Mouse (Mus musculus) C2C12 (cell line): ENCODE results near the gene Bex4.

Experiments
- CEBPB ChIP-seq: IDR thresholded peaks from one replicate; pipeline ENCODE4 v1.6.1; 2011; ENCODE audit warnings: low read depth, mild to moderate bottlenecking, control low read depth, moderate library complexity
- CTCF ChIP-seq: IDR thresholded peaks from one replicate; pipeline ENCODE4 v1.5.1; 2011; ENCODE audit not compliant: control insufficient read depth, insufficient read depth, insufficient read length
- MAX ChIP-seq: IDR thresholded peaks from one replicate; pipeline ENCODE4 v1.6.1; 2011; ENCODE audit warnings: mild to moderate bottlenecking, control low read depth
- MYOD1 ChIP-seq: IDR thresholded peaks from one replicate; pipeline ENCODE4 v1.6.1; 2011; ENCODE audit warnings: low read depth; ENCODE audit not compliant: control insufficient read depth, insufficient read length
- USF1 ChIP-seq: IDR thresholded peaks from one replicate; pipeline ENCODE4 v1.6.1; 2011; ENCODE audit warnings: low read depth, mild to moderate bottlenecking, control low read depth, moderate library complexity

DNA sequence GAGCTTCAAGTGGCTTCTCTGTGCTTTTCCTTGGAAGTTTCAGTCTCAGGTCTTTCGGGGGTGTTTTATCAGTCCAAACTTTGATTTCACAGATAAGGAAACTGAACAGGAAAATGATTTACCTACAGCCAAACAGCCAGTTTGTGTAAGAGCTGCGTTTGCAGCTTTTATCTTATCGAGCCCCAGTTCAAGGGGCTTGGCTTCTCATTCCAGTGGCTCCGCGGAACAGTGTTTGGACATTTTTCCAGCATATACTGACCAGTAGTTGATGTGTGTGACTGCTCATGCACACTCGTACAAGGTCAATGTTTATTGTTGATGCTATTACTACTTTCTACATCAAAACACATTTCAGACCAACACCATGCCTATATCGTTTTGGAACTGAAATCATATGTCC, 5.4 kb downstream of the Bex4 start:
- TF ChIP-seq MYOD1, result no peak
- TF ChIP-seq CTCF, result no peak
- TF ChIP-seq MAX, result no peak
- no peak for TF ChIP-seq USF1
- TF ChIP-seq CEBPB, result no peak
